Mouse (Mus musculus) MEL (cell line): ENCODE measurements at regions not wholly inside any gene's neighbourhood (a gene's known extent, or its start where the extent isn't known, plus 50 kb on each side); places are given as distances from the start of the nearest gene placed in this dataset.
A peak's percentile ranks its signal among the peaks of the same experiment; 100 is the strongest.

ENCODE experiments used
- DNase-seq: peaks from one replicate; pipeline ENCODE4 v3.0.0; 2011; ENCODE audit warnings: low read depth, low spot score
- H3K27ac ChIP-seq: 2 replicates; pipeline ENCODE4 v1.5.1; 2012; ENCODE audit warnings: low read depth, mild to moderate bottlenecking, control low read depth, low read length, moderate library complexity; ENCODE audit not compliant: control insufficient read depth
- H3K27me3 ChIP-seq, 2 experiments: fragments of 150-350 bp in 1 of 2; sonication (generic) in 1 of 2; 2 replicates each; pipeline ENCODE4 v1.6.1; 2012; ENCODE audit warnings: low read length in 2 of 2, mild to moderate bottlenecking in 2 of 2, improper control_type of control experiment in 1 of 2, moderate library complexity in 1 of 2; ENCODE audit not compliant: insufficient read depth in 2 of 2, control insufficient read depth in 1 of 2
- H3K36me3 ChIP-seq, 2 experiments: 2 replicates each; pipeline ENCODE4 v1.6.1; 2012 to 2014; ENCODE audit warnings: low read length in 2 of 2, improper control_type of control experiment in 1 of 2, inconsistent platforms in 1 of 2, mild to moderate bottlenecking in 1 of 2; ENCODE audit not compliant: insufficient read depth in 2 of 2, control insufficient read depth in 1 of 2
- H3K4me1 ChIP-seq, 2 experiments: fragments of 150-350 bp in 1 of 2; sonication (generic) in 1 of 2; 2 replicates each; pipeline ENCODE4 v1.6.1; 2012; ENCODE audit warnings: low read length in 2 of 2, improper control_type of control experiment in 1 of 2, mild to moderate bottlenecking in 1 of 2; ENCODE audit not compliant: insufficient read depth in 2 of 2, control insufficient read depth in 1 of 2
- H3K4me3 ChIP-seq, 2 experiments: fragments of 150-350 bp in 1 of 2; sonication (generic) in 1 of 2; 2 replicates each; pipeline ENCODE4 v1.5.1; 2012; ENCODE audit warnings: low read depth in 2 of 2, low read length in 2 of 2, mild to moderate bottlenecking in 2 of 2, moderate library complexity in 2 of 2, control low read depth in 1 of 2, improper control_type of control experiment in 1 of 2; ENCODE audit not compliant: control insufficient read depth in 1 of 2, insufficient read depth in 1 of 2
- H3K79me2 ChIP-seq: 2 replicates; pipeline ENCODE4 v1.6.1; 2012; ENCODE audit warnings: mild to moderate bottlenecking, low read length, moderate library complexity; ENCODE audit not compliant: control insufficient read depth, poor library complexity, insufficient read depth
- H3K9ac ChIP-seq: 2 replicates; pipeline ENCODE4 v1.6.1; 2012; ENCODE audit warnings: low read depth, mild to moderate bottlenecking, control low read depth, low read length, moderate library complexity; ENCODE audit not compliant: control insufficient read depth, poor library complexity, severe bottlenecking
- H3K9me3 ChIP-seq: fragments of 150-350 bp; sonication (generic); replicated peaks from 2 replicates; pipeline ENCODE4 v1.6.1; 2012; ENCODE audit warnings: mild to moderate bottlenecking, low read length, improper control_type of control experiment, moderate library complexity; ENCODE audit not compliant: insufficient read depth
- BHLHE40 ChIP-seq: IDR thresholded peaks from 2 replicates; pipeline ENCODE4 v1.6.1; 2012; ENCODE audit warnings: low read depth, mild to moderate bottlenecking, inconsistent platforms, low read length, improper control_type of control experiment, borderline replicate concordance
- CHD1 ChIP-seq: IDR thresholded peaks from 2 replicates; pipeline ENCODE4 v1.6.1; 2012; ENCODE audit warnings: low read depth, mild to moderate bottlenecking, inconsistent platforms, low read length, improper control_type of control experiment
- CTCF ChIP-seq, 3 experiments: IDR thresholded peaks in 2 of 3; conservative IDR thresholded peaks in 1 of 3; 2 replicates each; pipeline ENCODE4 v1.5.1; 2011 to 2012; ENCODE audit warnings: low read length in 3 of 3, low read depth in 2 of 3, mild to moderate bottlenecking in 2 of 3, improper control_type of control experiment in 1 of 3, inconsistent platforms in 1 of 3, mixed read lengths in 1 of 3, moderate library complexity in 1 of 3; ENCODE audit not compliant: control insufficient read depth in 1 of 3, insufficient read depth in 1 of 3, poor library complexity in 1 of 3, severe bottlenecking in 1 of 3
- E2F4 ChIP-seq: IDR thresholded peaks from 2 replicates; pipeline ENCODE4 v1.6.1; 2011; ENCODE audit warnings: low read depth, low read length, improper control_type of control experiment, borderline replicate concordance
- GATA1 ChIP-seq: IDR thresholded peaks from 2 replicates; pipeline ENCODE4 v1.6.1; 2011; ENCODE audit warnings: low read depth, low read length, improper control_type of control experiment
- KAT2A ChIP-seq: conservative IDR thresholded peaks from 2 replicates; pipeline ENCODE4 v1.6.1; 2012; ENCODE audit warnings: low read depth, low read length, improper control_type of control experiment, inconsistent platforms
- MAX ChIP-seq: IDR thresholded peaks from 2 replicates; pipeline ENCODE4 v1.6.1; 2011; ENCODE audit warnings: low read length, improper control_type of control experiment
- MEF2A ChIP-seq: IDR thresholded peaks from 2 replicates; pipeline ENCODE4 v1.6.1; 2014; ENCODE audit warnings: low read depth, mild to moderate bottlenecking, inconsistent platforms, low read length, improper control_type of control experiment; ENCODE audit not compliant: poor library complexity, insufficient replicate concordance, severe bottlenecking; ENCODE audit errors: extremely low read depth
- MXI1 ChIP-seq: IDR thresholded peaks from 2 replicates; pipeline ENCODE4 v1.6.1; 2011; ENCODE audit warnings: mild to moderate bottlenecking, low read depth, low read length, improper control_type of control experiment
- MYB ChIP-seq: IDR thresholded peaks from 2 replicates; pipeline ENCODE4 v1.6.1; 2011; ENCODE audit warnings: mild to moderate bottlenecking, low read depth, low read length, improper control_type of control experiment
- MYC ChIP-seq: IDR thresholded peaks from 2 replicates; pipeline ENCODE4 v1.6.1; 2011; ENCODE audit warnings: low read depth, mild to moderate bottlenecking, low read length, improper control_type of control experiment, moderate library complexity
- NELFE ChIP-seq: IDR thresholded peaks from 2 replicates; pipeline ENCODE4 v1.6.1; 2011; ENCODE audit warnings: low read depth, low read length, improper control_type of control experiment
- POLR2A ChIP-seq, 2 experiments: IDR thresholded peaks; 2 replicates each; pipeline ENCODE4 v1.6.1; 2011 to 2012; ENCODE audit warnings: low read length in 2 of 2, mild to moderate bottlenecking in 2 of 2, control low read depth in 1 of 2, improper control_type of control experiment in 1 of 2, low read depth in 1 of 2, moderate library complexity in 1 of 2; ENCODE audit not compliant: control insufficient read depth in 1 of 2, insufficient read depth in 1 of 2, poor library complexity in 1 of 2
- RAD21 ChIP-seq: IDR thresholded peaks from 2 replicates; pipeline ENCODE4 v1.6.1; 2011; ENCODE audit warnings: mild to moderate bottlenecking, low read depth, low read length, improper control_type of control experiment
- RCOR1 ChIP-seq: IDR thresholded peaks from 2 replicates; pipeline ENCODE4 v1.6.1; 2012; ENCODE audit warnings: low read depth, mild to moderate bottlenecking, inconsistent platforms, low read length, improper control_type of control experiment
- TBP ChIP-seq: IDR thresholded peaks from 2 replicates; pipeline ENCODE4 v1.8.0; 2011; ENCODE audit warnings: low read depth, low read length, improper control_type of control experiment
- USF2 ChIP-seq, 2 experiments: IDR thresholded peaks; 2 replicates each; pipeline ENCODE4 v1.6.1; 2011 to 2012; ENCODE audit warnings: improper control_type of control experiment in 2 of 2, low read length in 2 of 2, borderline replicate concordance in 1 of 2, inconsistent platforms in 1 of 2, low read depth in 1 of 2, mild to moderate bottlenecking in 1 of 2; ENCODE audit not compliant: insufficient read depth in 1 of 2
- ZMIZ1 ChIP-seq: IDR thresholded peaks from 2 replicates; pipeline ENCODE4 v1.6.1; 2012; ENCODE audit warnings: low read depth, mild to moderate bottlenecking, inconsistent platforms, low read length, improper control_type of control experiment, moderate library complexity

- no peak for DNase-seq
- TF ChIP-seq BHLHE40 (no peak), MEF2A (no peak), MXI1 (no peak)
- no peaks in the 10 kb centered on the region for H3K27me3 ChIP-seq
- H3K36me3 ChIP-seq: no peaks in the 10 kb centered on the region
- H3K4me3 ChIP-seq: no peak overlapping the region
- H3K79me2 ChIP-seq: no peaks in the 10 kb centered on the region
- H3K27ac ChIP-seq: no peak overlapping the region
- no peak overlapping the region for H3K9ac ChIP-seq
- no peaks in the 10 kb centered on the region for H3K4me1 ChIP-seq
- no peaks in the 10 kb centered on the region for H3K9me3 ChIP-seq
Measured at GRCm38 (mm10) chrX:38710660-38711264, 61.7 kb upstream of the 6030498E09Rik start.

- Histone ChIP-seq H3K4me3 (no peak overlapping the region), H3K4me1 (no peaks in the 10 kb centered on the region), H3K27me3 (no peaks in the 10 kb centered on the region), H3K9ac (no peak overlapping the region), H3K27ac (no peak overlapping the region), H3K79me2 (no peaks in the 10 kb centered on the region), H3K9me3 (no peaks in the 10 kb centered on the region), H3K36me3 (no peaks in the 10 kb centered on the region)
- peak; percentile 1 for DNase-seq
- TF ChIP-seq USF2 (IDR thresholded peaks at IDR 0.05; ENCODE audit: borderline replicate concordance in 1 of 2, insufficient read depth in 1 of 2, low read depth in 1 of 2, low read length in 2 of 2) (no peak), TBP (no peak), CTCF (IDR thresholded peaks at IDR 0.05 in 2 of 3, conservative IDR thresholded peaks at IDR 0.05 in 1 of 3; ENCODE audit: control insufficient read depth in 1 of 3, insufficient read depth in 1 of 3, low read depth in 2 of 3, low read length in 3 of 3, poor library complexity in 1 of 3, severe bottlenecking in 1 of 3) (no peak), POLR2A (IDR thresholded peaks at IDR 0.05; ENCODE audit: control insufficient read depth in 1 of 2, insufficient read depth in 1 of 2, low read depth in 1 of 2, low read length in 2 of 2, poor library complexity in 1 of 2) (no peak), MAX (no peak), MYC (no peak), GATA1 (no peak), RAD21 (no peak), CHD1 (no peak), KAT2A (no peak), NELFE (no peak), E2F4 (no peak), ZMIZ1 (no peak), RCOR1 (no peak), MYB (no peak), MEF2A (no peak)
Measured at GRCm38 (mm10) chrX:38711442-38712258, 60.8 kb upstream of the 6030498E09Rik start.
